Mouse (Mus musculus): ENCODE results near the gene Chd5. TPM values are rescaled to one million over a fixed set of nuclear protein-coding genes. Genes with fewer than 3 reads are reported as not detected.

The Chd5 gene
- total RNA-seq, 2 experiments from 2014 or later = 172 to 179 TPM

DNA sequence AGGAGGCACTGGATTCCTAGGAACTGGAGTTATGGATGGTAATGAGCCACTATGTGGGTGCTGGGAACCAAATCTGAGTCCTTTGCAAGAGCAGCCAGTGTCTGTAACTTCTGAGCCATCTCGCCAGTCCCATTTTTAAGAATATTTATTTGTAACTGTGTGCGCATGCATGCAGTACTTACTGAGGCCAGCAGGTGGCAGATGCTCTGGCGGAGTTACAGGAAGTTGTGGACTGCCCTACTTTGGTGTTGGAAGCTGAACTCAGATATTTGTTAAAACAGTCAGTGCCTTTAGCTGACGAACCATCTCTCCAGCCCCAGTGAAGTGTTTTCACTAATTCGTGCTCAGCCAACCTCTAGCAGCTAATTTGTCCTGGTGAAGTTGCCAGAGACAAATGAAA lies 86.5 kb downstream of the Chd5 start:
- no peak for DNase-seq (ENCODE audit: low spot score in 2 of 2)

DNA sequence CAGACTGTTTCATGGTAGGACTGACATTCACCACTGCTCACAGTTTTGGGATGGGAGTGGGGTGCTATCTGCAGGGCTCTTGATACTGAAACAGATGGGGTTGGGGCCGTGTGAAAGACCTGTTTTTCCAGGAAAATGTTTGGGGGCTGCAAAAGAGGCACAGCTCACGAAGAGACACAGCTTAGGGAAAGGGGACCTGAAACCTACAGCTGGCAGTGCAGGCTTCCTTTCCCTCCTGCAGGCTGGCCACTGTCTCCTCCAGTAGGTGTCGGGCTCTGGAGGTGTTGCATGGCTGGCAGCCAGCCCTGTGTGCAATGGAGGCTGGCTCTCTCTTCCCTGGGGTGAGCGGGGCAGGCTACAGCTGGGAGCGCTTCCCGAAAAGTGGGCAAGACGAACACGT lies 89.8 kb downstream of the Chd5 start:
- DNase-seq (ENCODE audit: low spot score in 2 of 2) = peak; percentile 62 to 69

DNA sequence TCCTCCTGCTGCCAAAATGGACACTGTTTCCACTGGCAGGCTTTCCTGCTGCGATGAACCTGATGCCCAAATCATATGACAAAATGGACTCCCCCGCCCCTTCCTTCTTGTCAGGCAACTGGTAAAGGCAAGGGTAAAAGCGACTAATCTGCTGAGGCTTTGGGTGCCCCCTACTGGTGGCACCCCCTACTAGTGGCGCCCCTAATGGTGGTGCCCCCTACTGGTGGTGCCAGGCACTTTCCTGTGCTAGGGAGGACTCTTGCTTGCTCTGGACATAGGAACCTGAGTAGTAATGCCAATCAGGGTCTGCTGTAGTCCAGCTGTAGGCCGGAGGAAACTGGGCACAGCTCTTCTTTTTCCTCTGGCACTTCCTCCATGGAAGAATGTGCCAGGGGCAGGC lies 93.9 kb downstream of the Chd5 start:
- DNase-seq (ENCODE audit: low spot score in 2 of 2) = peak; percentile 63 to 65

DNA sequence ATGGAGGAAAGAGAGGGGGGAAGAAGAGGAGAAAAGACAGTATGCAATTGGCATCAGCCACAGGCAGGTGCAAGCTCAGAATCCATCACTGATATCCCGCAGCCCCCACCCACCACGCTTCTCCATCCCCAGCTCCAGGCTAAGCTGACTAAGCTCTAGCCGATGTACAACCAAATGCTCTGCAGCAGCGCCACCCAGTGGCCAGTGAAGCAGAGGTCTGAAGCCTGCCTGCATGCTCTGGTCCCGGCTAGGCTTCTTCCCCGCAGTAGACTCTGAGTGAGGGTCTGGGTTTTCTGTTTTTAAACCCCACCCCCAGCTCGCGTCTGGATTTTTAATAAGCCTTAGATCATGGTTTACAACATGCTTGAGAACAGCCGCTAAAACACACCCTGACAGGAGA lies 96.4 kb downstream of the Chd5 start:
- DNase-seq (ENCODE audit: low spot score in 2 of 2) = peak; percentile 93 to 98

DNA sequence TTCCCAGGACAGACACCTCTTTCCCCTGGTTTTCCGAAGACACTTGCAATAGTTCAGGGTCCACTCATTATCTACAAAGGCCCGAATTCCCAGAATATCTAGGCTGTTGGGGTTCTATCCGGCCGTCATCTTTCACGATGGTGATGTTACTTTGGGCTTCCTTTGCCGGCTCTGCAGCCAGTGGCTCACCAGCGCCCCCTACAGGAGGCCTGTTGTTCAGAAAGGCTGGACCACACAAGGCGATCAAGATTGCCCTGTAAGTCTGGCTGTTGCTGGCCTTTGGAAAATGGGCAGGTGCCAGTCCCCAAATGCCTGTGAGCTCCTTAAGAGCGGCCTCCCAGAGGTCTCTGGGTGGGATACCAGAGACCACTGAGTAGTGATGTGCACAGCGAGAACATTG lies 96.8 kb downstream of the Chd5 start:
- peak; percentile 79 to 87 for DNase-seq (ENCODE audit: low spot score in 2 of 2)

Other genes with a start within 250 kb of the Chd5 start
- 10 to 100 TPM; 19.0 to 20.7 TPM for gene Tnfrsf25, start 222.7 kb upstream of the Chd5 start, total RNA-seq (2021)
- gene Espn, start 186.3 kb upstream of the Chd5 start, total RNA-seq (2021) = 1 to 10 TPM; 3.0 to 3.4 TPM
- not detected for gene Hes2, start 179.8 kb upstream of the Chd5 start, total RNA-seq (2021)
- 100 to 1,000 TPM; 328 to 345 TPM for gene Acot7, start 160.5 kb upstream of the Chd5 start, total RNA-seq (2021)
- gene Gpr153, start 64.4 kb upstream of the Chd5 start, total RNA-seq (2021) = 10 to 100 TPM; 26.8 to 33.4 TPM
- gene Hes3, start 47.0 kb upstream of the Chd5 start, total RNA-seq (2021) = not detected
- 10 to 100 TPM; 49.8 to 58.4 TPM for gene Icmt, start 41.4 kb upstream of the Chd5 start, total RNA-seq (2021)
- gene Rnf207, start 19.7 kb upstream of the Chd5 start, total RNA-seq (2021) = 10 to 100 TPM; 18.9 to 20.8 TPM
- gene Rpl22, start 12.9 kb upstream of the Chd5 start, total RNA-seq (2021) = 100 to 1,000 TPM; 162 to 191 TPM
- 10 to 100 TPM; 18.4 to 23.9 TPM for gene Nphp4, start 138.1 kb downstream of the Chd5 start, total RNA-seq (2021)
- 100 to 1,000 TPM; 382 to 428 TPM for gene Kcnab2, start 139.2 kb downstream of the Chd5 start, total RNA-seq (2021)

Data from left cerebral cortex, adult 18-20 months (tissue).